Mouse (Mus musculus): ENCODE measurements around the gene Rprd1b.

DNA sequence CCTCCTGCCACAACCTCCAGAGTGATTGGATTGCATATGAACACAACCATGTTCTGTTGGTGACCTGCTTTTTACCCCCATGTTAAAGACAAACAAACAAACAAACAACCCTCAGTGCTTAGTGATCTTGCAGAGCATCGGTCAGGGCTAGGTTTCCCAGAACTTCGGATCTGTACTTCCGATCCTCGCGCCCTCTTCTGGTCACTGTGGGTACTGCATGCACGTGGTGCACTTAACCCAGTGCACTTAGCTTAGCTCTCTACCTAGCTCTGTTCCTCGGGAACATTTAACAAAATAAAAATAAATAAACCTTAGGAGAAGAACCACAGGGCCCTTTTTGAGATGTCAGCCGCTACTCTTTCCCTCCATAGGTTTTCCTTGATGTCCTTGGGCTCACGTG is 152.5 kb downstream of the Rprd1b start:
- TF ChIP-seq CTCF (IDR thresholded peaks at IDR 0.05; ENCODE audit: insufficient read depth, low read depth, low read length), result peak; percentile 49; the same call in 1 of the 2 replicates
- no peak for TF ChIP-seq POLR2A (IDR thresholded peaks at IDR 0.05; ENCODE audit: insufficient read depth, low read depth, low read length)
